Mouse (Mus musculus): Measurements from ENCODE around the gene 4930426L09Rik. TPM values are rescaled to one million over a fixed set of nuclear protein-coding genes. Genes with fewer than 3 reads are reported as not detected.

The 4930426L09Rik gene
- 0.44 and 0.93 TPM in 2 replicates for polyA plus RNA-seq (2015; fragmentation: Nextera tagmentation; extraction: Ambion mirVana)

GRCm38 (mm10) chr2:18998054-18998478 is at the start of gene 4930426L09Rik, which contains the start of gene Pip4k2a:
TSS of gene 4930426L09Rik (plus strand) at chr2:18998343.
TSS of gene Pip4k2a (minus strand) at chr2:18998126.
- no peaks in the 10 kb centered on the region for H3K4me1 ChIP-seq (replicated peaks; ENCODE audit: control insufficient read depth, insufficient read depth)
- peak within 1 kb of the TSS; percentile 70 for H3K9ac ChIP-seq (ENCODE audit: low read length)
- H3K27me3 ChIP-seq (ENCODE audit: control insufficient read depth, insufficient read depth, low read length): no peaks in the 10 kb centered on the region
- DNase-seq (ENCODE audit: low spot score) (peak; percentile 89), ATAC-seq (ENCODE audit: low FRiP score, low TSS enrichment) (peak; percentile 98)
- H3K4me3 ChIP-seq (ENCODE audit: low read depth, low read length): peak within 1 kb of the TSS; percentile 83
- no peaks in the 10 kb centered on the region for H3K36me3 ChIP-seq (ENCODE audit: control insufficient read depth, insufficient read depth, low read length)
- 1% methylated on average over 52 of the region's 66 CpGs for WGBS
- H3K9me3 ChIP-seq (ENCODE audit: control insufficient read depth, low read length): no peaks in the 10 kb centered on the region
- peak within 1 kb of the TSS; percentile 88 for H3K27ac ChIP-seq (replicated peaks)
- peak within 1 kb of the TSS; percentile 91 for H3K4me2 ChIP-seq (replicated peaks; ENCODE audit: low read depth)
- no peak for TF ChIP-seq EP300 (optimal IDR thresholded peaks at IDR 0.05)
- 0 out of 2 replicates have a peak, but pooled peaks have one; percentile 6 for TF ChIP-seq CTCF (IDR thresholded peaks at IDR 0.05; ENCODE audit: low read depth)

- TF ChIP-seq EP300 (optimal IDR thresholded peaks at IDR 0.05) (no peak), CTCF (IDR thresholded peaks at IDR 0.05; ENCODE audit: low read depth) (no peak)
- Histone ChIP-seq H3K4me1 (replicated peaks; ENCODE audit: control insufficient read depth, insufficient read depth) (no peaks in the 10 kb centered on the region), H3K4me3 (ENCODE audit: low read depth, low read length) (no peak overlapping the region), H3K36me3 (ENCODE audit: control insufficient read depth, insufficient read depth, low read length) (no peaks in the 10 kb centered on the region), H3K27ac (replicated peaks) (no peak overlapping the region), H3K9ac (ENCODE audit: low read length) (no peak overlapping the region), H3K27me3 (ENCODE audit: control insufficient read depth, insufficient read depth, low read length) (no peaks in the 10 kb centered on the region), H3K4me2 (replicated peaks; ENCODE audit: low read depth) (no peak overlapping the region), H3K9me3 (ENCODE audit: control insufficient read depth, low read length) (no peaks in the 10 kb centered on the region)
- DNase-seq (ENCODE audit: low spot score) (no peak), ATAC-seq (ENCODE audit: low FRiP score, low TSS enrichment) (no peak)
- 83% methylated on average over 7 of the region's 7 CpGs for WGBS
These were observed 49.4 kb upstream of the 4930426L09Rik start for GRCm38 (mm10) chr2:18948741-18949140.

- no peaks in the 10 kb centered on the region for H3K27me3 ChIP-seq (ENCODE audit: control insufficient read depth, insufficient read depth, low read length)
- H3K9me3 ChIP-seq (ENCODE audit: control insufficient read depth, low read length): no peaks in the 10 kb centered on the region
- H3K4me2 ChIP-seq (replicated peaks; ENCODE audit: low read depth): no peak overlapping the region
- no peak overlapping the region for H3K9ac ChIP-seq (ENCODE audit: low read length)
- H3K4me1 ChIP-seq (replicated peaks; ENCODE audit: control insufficient read depth, insufficient read depth): no peaks in the 10 kb centered on the region
- DNase-seq (ENCODE audit: low spot score) (no peak), ATAC-seq (ENCODE audit: low FRiP score, low TSS enrichment) (no peak)
- H3K27ac ChIP-seq (replicated peaks): no peak overlapping the region
- no peak overlapping the region for H3K4me3 ChIP-seq (ENCODE audit: low read depth, low read length)
- 72% methylated on average over 2 of the region's 2 CpGs for WGBS
- TF ChIP-seq EP300 (optimal IDR thresholded peaks at IDR 0.05) (no peak), CTCF (IDR thresholded peaks at IDR 0.05; ENCODE audit: low read depth) (no peak)
- no peaks in the 10 kb centered on the region for H3K36me3 ChIP-seq (ENCODE audit: control insufficient read depth, insufficient read depth, low read length)
These were observed 47.4 kb upstream of the 4930426L09Rik start for GRCm38 (mm10) chr2:18950758-18951157.

GRCm38 (mm10) chr2:18952102-18952673 is 46.0 kb upstream of the 4930426L09Rik start:
- ATAC-seq (ENCODE audit: low FRiP score, low TSS enrichment) (no peak), DNase-seq (ENCODE audit: low spot score) (no peak)
- TF ChIP-seq CTCF (IDR thresholded peaks at IDR 0.05; ENCODE audit: low read depth) (no peak), EP300 (optimal IDR thresholded peaks at IDR 0.05) (no peak)
- Histone ChIP-seq H3K27me3 (ENCODE audit: control insufficient read depth, insufficient read depth, low read length) (no peaks in the 10 kb centered on the region), H3K4me3 (ENCODE audit: low read depth, low read length) (no peak overlapping the region), H3K9me3 (ENCODE audit: control insufficient read depth, low read length) (no peaks in the 10 kb centered on the region), H3K36me3 (ENCODE audit: control insufficient read depth, insufficient read depth, low read length) (no peaks in the 10 kb centered on the region), H3K4me2 (replicated peaks; ENCODE audit: low read depth) (no peak overlapping the region), H3K9ac (ENCODE audit: low read length) (no peak overlapping the region), H3K27ac (replicated peaks) (0 out of 2 replicates have a peak overlapping the region, but pooled peaks have one; percentile 40), H3K4me1 (replicated peaks; ENCODE audit: control insufficient read depth, insufficient read depth) (no peaks in the 10 kb centered on the region)
- WGBS: 34% methylated on average over 7 of the region's 7 CpGs

GRCm38 (mm10) chr2:18954422-18954821 is 43.7 kb upstream of the 4930426L09Rik start:
- Histone ChIP-seq H3K4me2 (replicated peaks; ENCODE audit: low read depth) (no peak overlapping the region), H3K36me3 (ENCODE audit: control insufficient read depth, insufficient read depth, low read length) (no peaks in the 10 kb centered on the region), H3K27me3 (ENCODE audit: control insufficient read depth, insufficient read depth, low read length) (no peaks in the 10 kb centered on the region), H3K9me3 (ENCODE audit: control insufficient read depth, low read length) (no peaks in the 10 kb centered on the region), H3K4me3 (ENCODE audit: low read depth, low read length) (no peak overlapping the region), H3K9ac (ENCODE audit: low read length) (no peak overlapping the region), H3K27ac (replicated peaks) (no peak overlapping the region), H3K4me1 (replicated peaks; ENCODE audit: control insufficient read depth, insufficient read depth) (no peaks in the 10 kb centered on the region)
- WGBS: 75% methylated on average over 4 of the region's 4 CpGs
- ATAC-seq (ENCODE audit: low FRiP score, low TSS enrichment) (no peak), DNase-seq (ENCODE audit: low spot score) (no peak)
- TF ChIP-seq EP300 (optimal IDR thresholded peaks at IDR 0.05) (no peak), CTCF (IDR thresholded peaks at IDR 0.05; ENCODE audit: low read depth) (no peak)

GRCm38 (mm10) chr2:18955022-18955421 is 43.1 kb upstream of the 4930426L09Rik start:
- H3K9ac ChIP-seq (ENCODE audit: low read length): no peak overlapping the region
- H3K4me3 ChIP-seq (ENCODE audit: low read depth, low read length): no peak overlapping the region
- 54% methylated on average over 4 of the region's 4 CpGs for WGBS
- no peak overlapping the region for H3K4me2 ChIP-seq (replicated peaks; ENCODE audit: low read depth)
- H3K9me3 ChIP-seq (ENCODE audit: control insufficient read depth, low read length): no peaks in the 10 kb centered on the region
- DNase-seq (ENCODE audit: low spot score) (no peak), ATAC-seq (ENCODE audit: low FRiP score, low TSS enrichment) (no peak)
- TF ChIP-seq EP300 (optimal IDR thresholded peaks at IDR 0.05) (no peak), CTCF (IDR thresholded peaks at IDR 0.05; ENCODE audit: low read depth) (no peak)
- H3K27ac ChIP-seq (replicated peaks): no peak overlapping the region
- no peaks in the 10 kb centered on the region for H3K27me3 ChIP-seq (ENCODE audit: control insufficient read depth, insufficient read depth, low read length)
- H3K4me1 ChIP-seq (replicated peaks; ENCODE audit: control insufficient read depth, insufficient read depth): no peaks in the 10 kb centered on the region
- H3K36me3 ChIP-seq (ENCODE audit: control insufficient read depth, insufficient read depth, low read length): no peaks in the 10 kb centered on the region

Data from stomach, postnatal 0 days (tissue).